Mouse (Mus musculus): ENCODE measurements around the gene Npas1. TPM values are rescaled to one million over a fixed set of nuclear protein-coding genes. Genes with fewer than 3 reads are reported as not detected.

Npas1 gene
- total RNA-seq (2012; rRNA removed) (0.08 and 0.16 TPM in 2 replicates), polyA plus RNA-seq (2012; ENCODE audit: insufficient read depth in 1 of 2, insufficient read length in 2 of 2, low read depth in 1 of 2, low replicate concordance in 2 of 2, missing spikeins in 1 of 2) (1 to 10 TPM in 1 of 2 experiments, not detected in 1; 1.3 TPM)

- Histone ChIP-seq H3K4me1 (ENCODE audit: control insufficient read depth in 1 of 2, insufficient read depth in 2 of 2, low read length in 2 of 2) (no peaks in the 10 kb centered on the region), H3K27me3 (ENCODE audit: control insufficient read depth in 1 of 2, insufficient read depth in 2 of 2, low read length in 2 of 2) (peaks cover 0 to 5% of the 10 kb centered on the region in 2 experiments; a peak in 2 of 4 replicates), H3K4me3 (ENCODE audit: control insufficient read depth in 1 of 2, insufficient read depth in 1 of 2, low read depth in 2 of 2, low read length in 2 of 2) (no peak within 1 kb of the TSS), H3K79me2 (ENCODE audit: control insufficient read depth, insufficient read depth, low read length, poor library complexity) (no peaks in the 10 kb centered on the region), H3K36me3 (ENCODE audit: control insufficient read depth in 1 of 2, insufficient read depth in 2 of 2, low read length in 2 of 2) (no peaks in the 10 kb centered on the region), H3K9ac (ENCODE audit: control insufficient read depth, low read depth, low read length, poor library complexity, severe bottlenecking) (no peak within 1 kb of the TSS), H3K27ac (ENCODE audit: control insufficient read depth, low read depth, low read length) (no peak within 1 kb of the TSS), H3K9me3 (replicated peaks; ENCODE audit: insufficient read depth, low read length) (no peaks in the 10 kb centered on the region)
- no peak for TF ChIP-seq CHD2 (IDR thresholded peaks at IDR 0.05; ENCODE audit: low read length)
- no peak for TF ChIP-seq GATA1 (IDR thresholded peaks at IDR 0.05; ENCODE audit: low read depth, low read length)
- TF ChIP-seq MEF2A (IDR thresholded peaks at IDR 0.05; ENCODE audit: extremely low read depth, insufficient replicate concordance, low read depth, low read length, poor library complexity, severe bottlenecking), result no peak
- no peak for TF ChIP-seq BHLHE40 (IDR thresholded peaks at IDR 0.05; ENCODE audit: borderline replicate concordance, low read depth, low read length)
- no peak for DNase-seq (ENCODE audit: low read depth, low spot score)
Observed at GRCm38 (mm10) chr7:16477628-16478027, at the start of gene Npas1. Gene Npas1 (minus strand): TSS chr7:16477728.

GRCm38 (mm10) chr7:16525995-16526394 is 48.5 kb upstream of the Npas1 start:
- DNase-seq (ENCODE audit: low read depth, low spot score), result no peak
- Histone ChIP-seq H3K36me3 (ENCODE audit: control insufficient read depth in 1 of 2, insufficient read depth in 2 of 2, low read length in 2 of 2) (peaks cover 0 to 1% of the 10 kb centered on the region in 2 experiments; a peak in 1 of 4 replicates), H3K27ac (ENCODE audit: control insufficient read depth, low read depth, low read length) (no peak overlapping the region), H3K79me2 (ENCODE audit: control insufficient read depth, insufficient read depth, low read length, poor library complexity) (no peaks in the 10 kb centered on the region), H3K9ac (ENCODE audit: control insufficient read depth, low read depth, low read length, poor library complexity, severe bottlenecking) (no peak overlapping the region), H3K4me3 (ENCODE audit: control insufficient read depth in 1 of 2, insufficient read depth in 1 of 2, low read depth in 2 of 2, low read length in 2 of 2) (no peak overlapping the region), H3K4me1 (ENCODE audit: control insufficient read depth in 1 of 2, insufficient read depth in 2 of 2, low read length in 2 of 2) (no peaks in the 10 kb centered on the region), H3K27me3 (ENCODE audit: control insufficient read depth in 1 of 2, insufficient read depth in 2 of 2, low read length in 2 of 2) (no peaks in the 10 kb centered on the region), H3K9me3 (replicated peaks; ENCODE audit: insufficient read depth, low read length) (no peaks in the 10 kb centered on the region)
- TF ChIP-seq ETS1 (IDR thresholded peaks at IDR 0.05; ENCODE audit: low read depth, low read length), result no peak
- no peak for TF ChIP-seq NRF1 (IDR thresholded peaks at IDR 0.05; ENCODE audit: insufficient read depth, low read depth, low read length, poor library complexity, severe bottlenecking)
- no peak for TF ChIP-seq ZC3H11A (IDR thresholded peaks at IDR 0.05; ENCODE audit: low read depth, low read length)
- no peak for TF ChIP-seq MYC (IDR thresholded peaks at IDR 0.05; ENCODE audit: low read depth, low read length)
- TF ChIP-seq MXI1 (IDR thresholded peaks at IDR 0.05; ENCODE audit: low read depth, low read length), result no peak
- TF ChIP-seq MYB (IDR thresholded peaks at IDR 0.05; ENCODE audit: low read depth, low read length), result no peak
- no peak for TF ChIP-seq JUND (IDR thresholded peaks at IDR 0.05; ENCODE audit: low read depth, low read length)
- no peak for TF ChIP-seq CHD2 (IDR thresholded peaks at IDR 0.05; ENCODE audit: low read length)
- TF ChIP-seq ZKSCAN1 (IDR thresholded peaks at IDR 0.05; ENCODE audit: low read depth, low read length), result no peak
- TF ChIP-seq ZNF384 (IDR thresholded peaks at IDR 0.05; ENCODE audit: low read depth, low read length), result no peak

GRCm38 (mm10) chr7:16525448-16525847 is 47.9 kb upstream of the Npas1 start:
- DNase-seq (ENCODE audit: low read depth, low spot score), result no peak
- Histone ChIP-seq H3K27me3 (ENCODE audit: control insufficient read depth in 1 of 2, insufficient read depth in 2 of 2, low read length in 2 of 2) (no peaks in the 10 kb centered on the region), H3K36me3 (ENCODE audit: control insufficient read depth in 1 of 2, insufficient read depth in 2 of 2, low read length in 2 of 2) (no peaks in the 10 kb centered on the region; a peak in 1 of 4 replicates)

More at GRCm38 (mm10) chr7:16525448-16525847, 47.9 kb upstream of the Npas1 start:
- no peak for TF ChIP-seq USF2 (IDR thresholded peaks at IDR 0.05; ENCODE audit: borderline replicate concordance in 1 of 2, insufficient read depth in 1 of 2, low read depth in 1 of 2, low read length in 2 of 2)
- no peak overlapping the region for H3K27ac ChIP-seq (ENCODE audit: control insufficient read depth, low read depth, low read length)
- H3K4me1 ChIP-seq (ENCODE audit: control insufficient read depth in 1 of 2, insufficient read depth in 2 of 2, low read length in 2 of 2), result no peaks in the 10 kb centered on the region
- H3K79me2 ChIP-seq (ENCODE audit: control insufficient read depth, insufficient read depth, low read length, poor library complexity), result no peaks in the 10 kb centered on the region
- no peaks in the 10 kb centered on the region for H3K9me3 ChIP-seq (replicated peaks; ENCODE audit: insufficient read depth, low read length)
- H3K4me3 ChIP-seq (ENCODE audit: control insufficient read depth in 1 of 2, insufficient read depth in 1 of 2, low read depth in 2 of 2, low read length in 2 of 2), result no peak overlapping the region
- no peak overlapping the region for H3K9ac ChIP-seq (ENCODE audit: control insufficient read depth, low read depth, low read length, poor library complexity, severe bottlenecking)
